Mouse (Mus musculus): ENCODE measurements at regions not wholly inside any gene's neighbourhood (a gene's known extent, or its start where the extent isn't known, plus 50 kb on each side); places are given as distances from the start of the nearest gene placed in this dataset.

DNA sequence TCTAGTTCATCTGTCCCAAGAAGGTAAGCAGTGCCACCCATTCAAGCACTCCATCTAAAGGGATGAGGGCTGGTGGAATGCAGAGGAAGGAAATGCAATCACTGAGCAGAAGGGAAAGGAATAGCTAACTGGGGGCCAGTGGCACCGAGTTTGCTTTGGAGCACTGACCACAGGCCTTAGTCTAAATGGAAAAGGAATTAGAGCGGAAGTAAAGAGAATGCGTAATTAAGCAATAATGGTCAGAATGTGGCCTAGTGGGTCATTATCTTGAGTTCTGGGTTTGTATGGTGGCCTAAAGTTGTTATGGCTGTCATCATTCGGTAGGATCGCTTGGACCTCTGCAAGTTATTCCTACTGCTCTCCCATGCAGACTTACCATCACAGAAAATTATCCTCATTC lies 128.8 kb upstream of the Gm10306 start:
- WGBS, result 92% methylated on average over 5 of the region's 5 CpGs
- Histone ChIP-seq H3K9ac (no peak overlapping the region), H3K4me2 (no peak overlapping the region), H3K36me3 (ENCODE audit: poor library complexity, severe bottlenecking) (no peaks in the 10 kb centered on the region), H3K4me3 (no peak overlapping the region), H3K4me1 (no peaks in the 10 kb centered on the region), H3K9me3 (replicated peaks) (peaks cover 15% of the 10 kb centered on the region), H3K27me3 (no peaks in the 10 kb centered on the region), H3K27ac (no peak overlapping the region)
- ATAC-seq, result no peak

DNA sequence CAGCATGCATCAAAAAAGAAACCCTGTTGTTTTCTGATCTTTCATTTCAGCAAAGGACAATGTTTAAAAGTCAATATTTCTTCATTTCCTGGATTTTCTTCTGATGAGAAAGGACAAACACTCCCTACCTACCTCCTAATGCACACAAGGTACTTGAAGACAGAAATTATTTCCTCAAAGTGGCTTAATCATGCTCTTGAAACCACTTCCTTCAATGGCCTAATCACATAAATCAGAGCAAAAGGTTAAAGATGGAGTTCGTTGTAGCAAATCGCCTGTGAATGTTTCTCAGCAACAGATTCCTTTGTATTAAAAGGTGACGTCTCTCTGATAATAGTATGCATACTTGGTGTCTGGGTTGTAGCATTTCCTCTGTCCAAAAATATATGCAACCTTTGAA lies 124.3 kb upstream of the Gm10306 start:
- no peaks in the 10 kb centered on the region for H3K4me1 ChIP-seq
- no peak overlapping the region for H3K4me3 ChIP-seq
- H3K27ac ChIP-seq, result no peak overlapping the region
- H3K9ac ChIP-seq, result no peak overlapping the region
- peaks cover 15% of the 10 kb centered on the region for H3K9me3 ChIP-seq (replicated peaks)
- WGBS, result 86% methylated on average over 3 of the region's 3 CpGs
- no peak overlapping the region for H3K4me2 ChIP-seq
- H3K27me3 ChIP-seq, result no peaks in the 10 kb centered on the region
- ATAC-seq, result no peak
- H3K36me3 ChIP-seq (ENCODE audit: poor library complexity, severe bottlenecking), result no peaks in the 10 kb centered on the region

DNA sequence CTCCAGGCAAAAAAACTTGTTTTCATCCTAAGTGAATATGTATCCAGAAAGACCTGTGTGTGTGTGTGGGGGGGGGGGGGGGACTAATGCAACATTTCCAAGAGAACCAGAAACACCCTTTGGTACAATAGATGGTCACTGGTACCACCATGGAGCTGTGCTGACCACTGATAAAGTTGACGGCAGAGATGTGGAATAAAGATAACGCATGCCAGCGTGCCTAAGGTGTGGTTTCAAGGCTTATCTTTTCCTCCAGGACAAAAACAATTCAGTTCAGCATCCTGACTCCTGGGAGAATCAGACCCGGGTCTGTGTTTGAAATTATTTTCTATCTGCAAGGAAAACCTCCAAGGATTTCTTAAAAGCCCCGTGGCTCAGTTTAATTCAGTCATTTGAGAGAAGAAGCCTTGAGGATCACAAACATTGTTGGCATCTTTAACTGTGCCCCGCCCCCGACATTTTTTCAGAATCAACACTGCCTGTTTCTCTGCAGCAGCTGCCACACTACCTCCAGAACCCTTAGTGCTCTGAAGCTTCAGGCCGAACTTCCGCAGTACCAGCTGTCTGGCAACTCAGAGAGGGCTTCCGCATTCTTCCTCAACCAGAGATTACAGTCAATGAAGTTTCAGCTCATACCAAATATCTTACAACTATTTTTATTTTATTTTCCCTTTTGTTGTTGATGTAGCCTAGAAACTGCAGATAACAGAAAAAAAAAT lies 118.5 kb upstream of the Gm10306 start:
- WGBS, result 84% methylated on average over 10 of the region's 10 CpGs
- Histone ChIP-seq H3K9ac (no peak overlapping the region), H3K27ac (no peak overlapping the region), H3K4me1 (no peaks in the 10 kb centered on the region), H3K36me3 (ENCODE audit: poor library complexity, severe bottlenecking) (no peaks in the 10 kb centered on the region), H3K4me3 (no peak overlapping the region), H3K4me2 (no peak overlapping the region), H3K9me3 (replicated peaks) (no peaks in the 10 kb centered on the region), H3K27me3 (no peaks in the 10 kb centered on the region)
- ATAC-seq, result no peak

DNA sequence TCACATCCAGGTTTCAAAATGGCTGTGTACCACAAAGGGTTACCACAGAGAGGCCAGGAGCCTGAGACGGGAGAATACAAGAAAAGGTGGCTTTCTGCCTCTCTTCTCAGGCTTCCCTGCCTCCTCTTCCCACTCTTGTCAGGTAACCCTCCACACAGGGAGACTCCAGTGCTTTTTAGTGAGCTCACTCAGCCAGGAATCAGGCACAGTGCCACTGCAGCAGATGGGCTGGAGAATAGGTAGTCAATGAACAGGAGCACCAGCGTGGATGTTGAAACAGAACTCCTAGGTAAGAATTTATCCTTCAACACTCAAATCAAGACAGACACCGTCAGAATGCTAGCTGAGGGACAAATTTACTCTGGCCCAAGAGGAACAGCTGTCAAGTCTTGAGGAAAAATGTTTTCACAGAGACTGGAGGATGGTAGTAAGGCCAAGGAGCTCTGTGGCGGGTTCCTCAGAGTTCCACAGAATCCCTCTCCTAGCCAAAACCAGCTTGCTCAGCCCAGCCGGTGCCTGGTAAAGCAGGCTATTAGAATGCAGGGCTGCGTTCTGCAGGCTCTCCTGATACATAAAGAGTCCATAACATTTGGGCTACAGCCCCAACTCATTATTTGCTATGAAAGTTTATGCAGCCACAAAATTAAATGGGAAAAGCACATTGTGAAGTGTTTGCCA lies 117.0 kb upstream of the Gm10306 start:
- H3K9ac ChIP-seq, result no peak overlapping the region
- WGBS, result 82% methylated on average over 6 of the region's 6 CpGs
- no peak for ATAC-seq
- H3K4me3 ChIP-seq, result no peak overlapping the region
- H3K9me3 ChIP-seq (replicated peaks), result no peaks in the 10 kb centered on the region
- no peaks in the 10 kb centered on the region for H3K27me3 ChIP-seq
- H3K36me3 ChIP-seq (ENCODE audit: poor library complexity, severe bottlenecking), result no peaks in the 10 kb centered on the region
- no peaks in the 10 kb centered on the region for H3K4me1 ChIP-seq
- H3K27ac ChIP-seq, result no peak overlapping the region
- H3K4me2 ChIP-seq, result no peak overlapping the region

DNA sequence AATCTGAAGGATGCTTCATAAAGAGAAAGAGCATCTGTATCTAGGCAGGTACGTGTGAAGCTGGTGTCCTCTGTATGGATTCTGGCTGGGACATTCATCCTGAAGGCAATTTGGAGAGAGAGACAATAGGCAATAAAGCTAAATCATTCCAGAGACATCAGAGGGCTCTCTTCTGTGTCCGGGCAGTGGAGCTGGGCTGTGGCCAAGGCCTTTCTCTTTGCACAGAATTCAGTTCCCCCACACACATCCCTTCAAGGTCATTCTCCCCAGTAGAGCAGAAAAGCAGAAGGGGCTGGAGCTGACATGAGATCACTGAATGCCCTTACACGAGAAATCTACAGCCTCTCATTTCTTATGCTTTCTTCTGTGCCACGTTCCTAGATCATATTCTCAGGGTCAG lies 109.7 kb upstream of the Gm10306 start:
- ATAC-seq, result no peak
- no peaks in the 10 kb centered on the region for H3K27me3 ChIP-seq
- 77% methylated on average over 4 of the region's 4 CpGs for WGBS
- no peaks in the 10 kb centered on the region for H3K36me3 ChIP-seq (ENCODE audit: poor library complexity, severe bottlenecking)
- H3K4me2 ChIP-seq, result no peak overlapping the region
- no peak overlapping the region for H3K4me3 ChIP-seq
- no peaks in the 10 kb centered on the region for H3K4me1 ChIP-seq
- no peaks in the 10 kb centered on the region for H3K9me3 ChIP-seq (replicated peaks)
- no peak overlapping the region for H3K9ac ChIP-seq
- H3K27ac ChIP-seq, result no peak overlapping the region
